Mouse (Mus musculus): ENCODE measurements around the gene Adat1.

The Adat1 gene

DNA sequence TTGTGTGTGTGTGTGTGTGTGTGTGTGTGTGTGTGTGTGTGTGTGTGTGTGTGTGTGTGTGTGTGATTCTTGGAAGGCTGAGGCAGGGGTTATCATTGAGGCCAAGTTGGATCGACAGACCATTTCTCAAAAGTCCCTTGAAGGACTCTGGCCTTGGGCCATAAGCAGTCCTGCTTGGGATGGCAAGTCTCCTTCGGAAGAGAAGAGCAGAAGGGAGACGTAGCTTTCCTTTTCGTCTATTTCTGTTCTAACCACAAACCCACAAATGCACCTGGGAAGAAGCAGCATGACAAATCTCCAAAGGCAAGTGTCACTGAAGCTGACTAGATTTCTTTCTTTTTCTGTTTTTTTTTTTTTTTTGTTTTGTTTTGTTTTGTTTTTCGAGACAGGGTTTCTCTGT is 36.2 kb downstream of the Adat1 start:
- peaks cover 92% of the 10 kb centered on the region for H3K36me3 ChIP-seq (ENCODE audit: insufficient read depth, low read length)
- H3K4me3 ChIP-seq (replicated peaks; ENCODE audit: low read length) = no peak overlapping the region
- H3K4me1 ChIP-seq (replicated peaks; ENCODE audit: low read depth, low read length) = peaks cover 39% of the 10 kb centered on the region
- no peaks in the 10 kb centered on the region for H3K9me3 ChIP-seq (ENCODE audit: low read length)
- TF ChIP-seq NANOG (IDR thresholded peaks at IDR 0.05; ENCODE audit: borderline replicate concordance, low read length) = no peak
- TF ChIP-seq CTCF (conservative IDR thresholded peaks at IDR 0.05; ENCODE audit: low read length) = no peak
- no peak for TF ChIP-seq POU5F1 (IDR thresholded peaks at IDR 0.05; ENCODE audit: borderline replicate concordance, low read length)
- no peaks in the 10 kb centered on the region for H3K27me3 ChIP-seq (ENCODE audit: insufficient read depth, low read length)

GRCm38 (mm10) chr8:111954844-111955594 is 37.1 kb downstream of the Adat1 start:
- TF ChIP-seq NANOG (IDR thresholded peaks at IDR 0.05; ENCODE audit: borderline replicate concordance, low read length) (no peak), CTCF (conservative IDR thresholded peaks at IDR 0.05; ENCODE audit: low read length) (no peak), POU5F1 (IDR thresholded peaks at IDR 0.05; ENCODE audit: borderline replicate concordance, low read length) (no peak)
- H3K36me3 ChIP-seq (ENCODE audit: insufficient read depth, low read length) = peaks cover 90% of the 10 kb centered on the region
- no peaks in the 10 kb centered on the region for H3K9me3 ChIP-seq (ENCODE audit: low read length)
- no peaks in the 10 kb centered on the region for H3K27me3 ChIP-seq (ENCODE audit: insufficient read depth, low read length)
- H3K4me1 ChIP-seq (replicated peaks; ENCODE audit: low read depth, low read length) = peaks cover 38% of the 10 kb centered on the region
- H3K4me3 ChIP-seq (replicated peaks; ENCODE audit: low read length) = no peak overlapping the region

DNA sequence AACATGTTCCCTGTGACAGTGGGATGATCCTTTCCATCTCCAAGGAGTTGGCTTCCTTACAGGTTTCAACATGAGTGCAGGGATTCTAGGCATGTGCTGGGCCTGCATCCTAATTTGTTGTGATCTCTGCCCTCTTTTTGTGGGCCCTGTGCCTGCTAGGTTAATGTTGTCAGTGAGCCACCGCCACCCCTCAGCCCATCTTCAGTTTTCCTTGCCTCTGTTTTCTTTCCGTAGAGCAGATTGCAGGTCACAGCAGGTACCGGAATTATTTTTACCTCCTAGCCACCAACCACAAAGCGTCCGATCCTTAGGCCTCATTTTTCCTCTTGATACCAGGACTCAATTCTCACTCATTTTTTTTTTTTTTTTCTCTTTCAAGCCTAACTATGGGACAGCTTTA is 40.2 kb downstream of the Adat1 start:
- TF ChIP-seq CTCF (conservative IDR thresholded peaks at IDR 0.05; ENCODE audit: low read length) = no peak
- TF ChIP-seq NANOG (IDR thresholded peaks at IDR 0.05; ENCODE audit: borderline replicate concordance, low read length) = no peak
- TF ChIP-seq POU5F1 (IDR thresholded peaks at IDR 0.05; ENCODE audit: borderline replicate concordance, low read length) = no peak
- peaks cover 57% of the 10 kb centered on the region for H3K4me1 ChIP-seq (replicated peaks; ENCODE audit: low read depth, low read length)
- H3K36me3 ChIP-seq (ENCODE audit: insufficient read depth, low read length) = peaks cover 90% of the 10 kb centered on the region
- no peak overlapping the region for H3K4me3 ChIP-seq (replicated peaks; ENCODE audit: low read length)
- no peaks in the 10 kb centered on the region for H3K27me3 ChIP-seq (ENCODE audit: insufficient read depth, low read length)
- no peaks in the 10 kb centered on the region for H3K9me3 ChIP-seq (ENCODE audit: low read length)

- no peaks in the 10 kb centered on the region for H3K27me3 ChIP-seq (ENCODE audit: insufficient read depth, low read length)
- H3K4me1 ChIP-seq (replicated peaks; ENCODE audit: low read depth, low read length) = peaks cover 63% of the 10 kb centered on the region
- H3K9me3 ChIP-seq (ENCODE audit: low read length) = no peaks in the 10 kb centered on the region
- TF ChIP-seq CTCF (conservative IDR thresholded peaks at IDR 0.05; ENCODE audit: low read length) (no peak), NANOG (IDR thresholded peaks at IDR 0.05; ENCODE audit: borderline replicate concordance, low read length) (no peak), POU5F1 (IDR thresholded peaks at IDR 0.05; ENCODE audit: borderline replicate concordance, low read length) (no peak)
- peaks cover 90% of the 10 kb centered on the region for H3K36me3 ChIP-seq (ENCODE audit: insufficient read depth, low read length)
- no peak overlapping the region for H3K4me3 ChIP-seq (replicated peaks; ENCODE audit: low read length)
These were observed 40.8 kb downstream of the Adat1 start for GRCm38 (mm10) chr8:111951317-111951716.

GRCm38 (mm10) chr8:111950846-111951245 is 41.3 kb downstream of the Adat1 start:
- Histone ChIP-seq H3K36me3 (ENCODE audit: insufficient read depth, low read length) (peaks cover 90% of the 10 kb centered on the region), H3K4me1 (replicated peaks; ENCODE audit: low read depth, low read length) (peaks cover 68% of the 10 kb centered on the region), H3K4me3 (replicated peaks; ENCODE audit: low read length) (no peak overlapping the region), H3K9me3 (ENCODE audit: low read length) (no peaks in the 10 kb centered on the region), H3K27me3 (ENCODE audit: insufficient read depth, low read length) (no peaks in the 10 kb centered on the region)
- TF ChIP-seq CTCF (conservative IDR thresholded peaks at IDR 0.05; ENCODE audit: low read length) (no peak), NANOG (IDR thresholded peaks at IDR 0.05; ENCODE audit: borderline replicate concordance, low read length) (no peak), POU5F1 (IDR thresholded peaks at IDR 0.05; ENCODE audit: borderline replicate concordance, low read length) (no peak)

DNA sequence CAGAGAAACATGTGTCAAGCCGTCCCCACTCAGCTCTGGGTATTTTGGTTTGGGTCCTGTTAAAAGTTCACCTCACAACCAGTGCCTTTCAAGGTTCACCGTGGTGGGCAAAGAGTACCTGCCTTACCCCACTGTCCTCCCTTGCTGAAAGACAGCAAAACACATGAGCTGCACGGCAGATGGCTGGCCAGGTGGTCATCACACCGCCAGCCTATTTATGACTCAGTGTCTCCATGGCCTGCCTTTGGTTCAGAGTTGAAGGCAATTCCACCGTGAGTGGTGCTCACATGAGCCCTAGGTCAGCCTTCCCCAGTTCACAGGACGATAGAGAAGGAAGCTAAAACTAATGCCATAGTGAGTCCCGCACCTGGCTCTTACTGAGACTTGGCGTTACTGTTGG is 44.1 kb downstream of the Adat1 start:
- TF ChIP-seq NANOG (IDR thresholded peaks at IDR 0.05; ENCODE audit: borderline replicate concordance, low read length) (no peak), CTCF (conservative IDR thresholded peaks at IDR 0.05; ENCODE audit: low read length) (no peak), POU5F1 (IDR thresholded peaks at IDR 0.05; ENCODE audit: borderline replicate concordance, low read length) (no peak)
- peaks cover 83% of the 10 kb centered on the region for H3K4me1 ChIP-seq (replicated peaks; ENCODE audit: low read depth, low read length)
- no peaks in the 10 kb centered on the region for H3K9me3 ChIP-seq (ENCODE audit: low read length)
- no peaks in the 10 kb centered on the region for H3K27me3 ChIP-seq (ENCODE audit: insufficient read depth, low read length)
- H3K36me3 ChIP-seq (ENCODE audit: insufficient read depth, low read length) = peaks cover 92% of the 10 kb centered on the region
- no peak overlapping the region for H3K4me3 ChIP-seq (replicated peaks; ENCODE audit: low read length)

GRCm38 (mm10) chr8:111947144-111947543 is 45.0 kb downstream of the Adat1 start:
- TF ChIP-seq CTCF (conservative IDR thresholded peaks at IDR 0.05; ENCODE audit: low read length) (no peak), POU5F1 (IDR thresholded peaks at IDR 0.05; ENCODE audit: borderline replicate concordance, low read length) (no peak), NANOG (IDR thresholded peaks at IDR 0.05; ENCODE audit: borderline replicate concordance, low read length) (no peak)
- H3K27me3 ChIP-seq (ENCODE audit: insufficient read depth, low read length) = no peaks in the 10 kb centered on the region
- H3K9me3 ChIP-seq (ENCODE audit: low read length) = no peaks in the 10 kb centered on the region
- peaks cover 94% of the 10 kb centered on the region for H3K36me3 ChIP-seq (ENCODE audit: insufficient read depth, low read length)
- no peak overlapping the region for H3K4me3 ChIP-seq (replicated peaks; ENCODE audit: low read length)
- H3K4me1 ChIP-seq (replicated peaks; ENCODE audit: low read depth, low read length) = peaks cover 91% of the 10 kb centered on the region

DNA sequence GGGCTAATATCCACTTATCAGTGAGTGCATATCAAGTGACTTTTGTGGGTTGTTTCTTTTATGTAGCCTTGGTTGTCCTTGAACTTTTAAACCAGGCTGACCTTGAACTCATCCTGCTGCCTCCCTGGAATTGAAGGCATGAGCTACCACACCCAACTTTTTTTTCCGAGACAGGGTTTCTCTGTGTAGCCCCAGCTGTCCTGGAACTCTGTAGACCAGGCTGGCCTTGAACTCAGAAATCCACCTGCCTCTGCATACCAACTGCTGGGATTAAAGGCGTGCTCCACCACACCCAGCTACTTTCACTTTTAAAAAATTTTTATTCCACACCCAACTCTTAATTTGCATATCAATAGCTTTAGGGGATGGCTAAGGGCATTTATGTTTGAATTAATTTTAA is 48.6 kb downstream of the Adat1 start:
- TF ChIP-seq CTCF (conservative IDR thresholded peaks at IDR 0.05; ENCODE audit: low read length) (no peak), POU5F1 (IDR thresholded peaks at IDR 0.05; ENCODE audit: borderline replicate concordance, low read length) (peak; percentile 37; the same call in 1 of the 2 replicates), NANOG (IDR thresholded peaks at IDR 0.05; ENCODE audit: borderline replicate concordance, low read length) (no peak)
- Histone ChIP-seq H3K4me3 (replicated peaks; ENCODE audit: low read length) (peak overlapping the region; percentile 52), H3K9me3 (ENCODE audit: low read length) (no peaks in the 10 kb centered on the region), H3K36me3 (ENCODE audit: insufficient read depth, low read length) (peaks cover 70% of the 10 kb centered on the region), H3K27me3 (ENCODE audit: insufficient read depth, low read length) (no peaks in the 10 kb centered on the region), H3K4me1 (replicated peaks; ENCODE audit: low read depth, low read length) (peaks cover 90% of the 10 kb centered on the region)

- H3K36me3 ChIP-seq (ENCODE audit: insufficient read depth, low read length) = peaks cover 45% of the 10 kb centered on the region
- peak overlapping the region; percentile 100 for H3K4me3 ChIP-seq (replicated peaks; ENCODE audit: low read length)
- no peaks in the 10 kb centered on the region for H3K27me3 ChIP-seq (ENCODE audit: insufficient read depth, low read length)
- peaks cover 90% of the 10 kb centered on the region for H3K4me1 ChIP-seq (replicated peaks; ENCODE audit: low read depth, low read length)
- no peaks in the 10 kb centered on the region for H3K9me3 ChIP-seq (ENCODE audit: low read length)
- TF ChIP-seq NANOG (IDR thresholded peaks at IDR 0.05; ENCODE audit: borderline replicate concordance, low read length) (no peak), POU5F1 (IDR thresholded peaks at IDR 0.05; ENCODE audit: borderline replicate concordance, low read length) (no peak), CTCF (conservative IDR thresholded peaks at IDR 0.05; ENCODE audit: low read length) (no peak)
These were observed 51.0 kb downstream of the Adat1 start for GRCm38 (mm10) chr8:111941101-111941454.

Measured in E14TG2a.4 (cell line).